ENCODE assay signal across 8 mouse cellular contexts in the genomic region with DNA sequence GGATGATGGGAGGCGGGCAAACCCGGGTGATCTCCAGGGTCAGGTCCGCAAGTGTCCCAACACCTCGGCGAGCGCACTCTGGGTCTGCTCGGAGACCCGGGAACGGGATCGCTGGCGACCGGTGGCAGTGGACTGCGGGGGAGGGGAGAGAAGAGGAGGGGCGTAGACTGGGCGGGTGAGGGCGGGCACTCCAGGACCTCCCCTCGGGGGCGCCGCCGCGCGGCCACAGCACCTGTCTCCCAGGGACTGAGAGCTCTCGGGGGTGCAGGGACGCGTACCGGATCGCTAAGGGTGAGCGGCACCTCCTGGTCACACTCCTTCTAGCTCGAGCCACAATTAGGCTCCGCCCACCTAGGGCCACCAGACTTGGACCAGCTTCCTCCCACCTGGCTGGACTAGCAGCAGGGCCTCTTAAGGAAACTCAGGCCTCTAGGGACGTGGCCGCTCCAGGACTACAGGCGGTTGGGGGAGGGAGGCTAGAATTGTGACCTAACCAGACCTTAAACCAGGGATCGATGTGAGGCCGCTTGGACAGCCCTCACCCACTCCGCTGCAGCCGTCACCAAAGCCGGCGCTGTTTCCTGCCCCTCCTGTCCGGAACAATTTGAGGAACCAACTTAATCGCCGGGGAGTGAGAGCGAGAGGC. TPM values are rescaled to one million over a fixed set of nuclear protein-coding genes. Genes with fewer than 3 reads are reported as not detected.
DNase-seq lines count a peak whose midpoint lies in the region; ATAC-seq and TF ChIP-seq lines count a peak whose summit lies in the region.

A gene (minus strand): TSS at position 140 of the 646 bp plus-strand sequence.

- H3K4me1 ChIP-seq in bone marrow macrophage, adult 2 months (ENCODE audit: control insufficient read depth, insufficient read depth, low read length), result peaks cover 2% of the 10 kb centered on the region; the same call in 1 of the 2 replicates
- peaks cover 6% of the 10 kb centered on the region; the same call in 1 of the 2 replicates for H3K4me1 ChIP-seq in forebrain, embryonic 11.5 days (replicated peaks; ENCODE audit: control insufficient read depth, insufficient read depth, low read length)
- H3K4me1 ChIP-seq in heart, embryonic 16.5 days (ENCODE audit: control insufficient read depth, insufficient read depth, low read length), result peaks cover 4% of the 10 kb centered on the region; the same call in 1 of the 2 replicates
- H3K4me1 ChIP-seq in lung, embryonic 14.5 days (ENCODE audit: insufficient read depth), result no peaks in the 10 kb centered on the region; the same call in 1 of the 2 replicates
- H3K4me1 ChIP-seq in neural tube, embryonic 14.5 days (ENCODE audit: control insufficient read depth, insufficient read depth, low read length), result 0 out of 2 replicates have a peak, but pooled peaks cover 2% of the 10 kb centered on the region

- under 1% methylated on average over 42 of the region's 43 CpGs for WGBS in forebrain, embryonic 11.5 days
- WGBS in heart, embryonic 16.5 days, result under 1% methylated on average over 40 of the region's 43 CpGs
- WGBS in lung, embryonic 14.5 days, result under 1% methylated on average over 43 of the region's 43 CpGs
- WGBS in neural tube, embryonic 14.5 days, result under 1% methylated on average over 22 of the region's 43 CpGs

- ATAC-seq in forebrain, embryonic 11.5 days (replicated peaks; ENCODE audit: low FRiP score), result peak; percentile 86
- ATAC-seq in heart, embryonic 16.5 days (replicated peaks; ENCODE audit: extremely low read depth, insufficient read depth, low FRiP score), result peak; percentile 88
- peak; percentile 91 for ATAC-seq in lung, embryonic 14.5 days (ENCODE audit: insufficient read depth)
- ATAC-seq in neural tube, embryonic 14.5 days (ENCODE audit: low read depth), result peak; percentile 63

- no peaks in the 10 kb centered on the region for H3K9me3 ChIP-seq in forebrain, embryonic 11.5 days (ENCODE audit: control insufficient read depth, low read length)
- no peaks in the 10 kb centered on the region for H3K9me3 ChIP-seq in heart, embryonic 16.5 days (replicated peaks; ENCODE audit: control insufficient read depth, low read length)
- H3K9me3 ChIP-seq in lung, embryonic 14.5 days (ENCODE audit: low read depth, low read length), result no peaks in the 10 kb centered on the region
- no peaks in the 10 kb centered on the region for H3K9me3 ChIP-seq in neural tube, embryonic 14.5 days (ENCODE audit: control insufficient read depth, low read length)

- peak within 1 kb of the TSS; percentile 98 for H3K4me2 ChIP-seq in forebrain, embryonic 11.5 days (ENCODE audit: low read depth, low read length, severe bottlenecking)
- H3K4me2 ChIP-seq in heart, embryonic 16.5 days (ENCODE audit: low read depth, low read length), result peak within 1 kb of the TSS; percentile 98
- H3K4me2 ChIP-seq in lung, embryonic 14.5 days, result peak within 1 kb of the TSS; percentile 97
- H3K4me2 ChIP-seq in neural tube, embryonic 14.5 days (ENCODE audit: low read depth, low read length), result peak within 1 kb of the TSS; percentile 99

- no peaks in the 10 kb centered on the region; the same call in 1 of the 2 replicates for H3K27me3 ChIP-seq in forebrain, embryonic 11.5 days (ENCODE audit: control insufficient read depth, insufficient read depth, low read length)
- H3K27me3 ChIP-seq in heart, embryonic 16.5 days (ENCODE audit: control insufficient read depth, insufficient read depth, low read length), result peaks cover 2% of the 10 kb centered on the region; the same call in 1 of the 2 replicates
- H3K27me3 ChIP-seq in lung, embryonic 14.5 days (ENCODE audit: insufficient read depth, low read length), result peaks cover 11% of the 10 kb centered on the region
- H3K27me3 ChIP-seq in neural tube, embryonic 14.5 days (ENCODE audit: control insufficient read depth, insufficient read depth, low read length), result peaks cover 12% of the 10 kb centered on the region

- peak within 1 kb of the TSS; percentile 82 for H3K4me3 ChIP-seq in bone marrow macrophage, adult 2 months (ENCODE audit: insufficient read depth, low read length)
- peak within 1 kb of the TSS; percentile 69 for H3K4me3 ChIP-seq in forebrain, embryonic 11.5 days (ENCODE audit: low read depth, low read length)
- H3K4me3 ChIP-seq in heart, embryonic 16.5 days (ENCODE audit: low read length), result peak within 1 kb of the TSS; percentile 81
- peak within 1 kb of the TSS; percentile 70 for H3K4me3 ChIP-seq in lung, embryonic 14.5 days (ENCODE audit: low read depth, low read length)
- H3K4me3 ChIP-seq in neural tube, embryonic 14.5 days (ENCODE audit: low read depth, low read length), result peak within 1 kb of the TSS; percentile 58

- H3K36me3 ChIP-seq in forebrain, embryonic 11.5 days (ENCODE audit: control insufficient read depth, insufficient read depth, low read length), result no peaks in the 10 kb centered on the region
- no peaks in the 10 kb centered on the region for H3K36me3 ChIP-seq in heart, embryonic 16.5 days (ENCODE audit: control insufficient read depth, insufficient read depth)
- H3K36me3 ChIP-seq in lung, embryonic 14.5 days (ENCODE audit: insufficient read depth), result no peaks in the 10 kb centered on the region
- no peaks in the 10 kb centered on the region for H3K36me3 ChIP-seq in neural tube, embryonic 14.5 days (ENCODE audit: control insufficient read depth, insufficient read depth, low read length)

- TF ChIP-seq POLR2A in bone marrow macrophage, adult 2 months (IDR thresholded peaks at IDR 0.05; ENCODE audit: borderline replicate concordance, low read depth, low read length), result no peak

- peak; percentile 4 to 15 for DNase-seq in CD8-positive naive resting alpha-beta T cell, adult 2 months (ENCODE audit: low read depth in 2 of 2, low spot score in 2 of 2)
- DNase-seq in forebrain, embryonic 11.5 days (ENCODE audit: low spot score), result peak; percentile 84
- peak; percentile 91 for DNase-seq in kidney, postnatal 14 days
- DNase-seq in lung, embryonic 14.5 days, result peak; percentile 80
- DNase-seq in testis, postnatal 14 days (ENCODE audit: low spot score), result peak; percentile 45

- TF ChIP-seq CTCF in bone marrow macrophage, adult 2 months (IDR thresholded peaks at IDR 0.05; ENCODE audit: low read depth, low read length), result no peak
- peak; percentile 45 for TF ChIP-seq CTCF in lung, embryonic 14.5 days (IDR thresholded peaks at IDR 0.05; ENCODE audit: low read depth)

- H3K9ac ChIP-seq in forebrain, embryonic 11.5 days (ENCODE audit: low read length), result peak within 1 kb of the TSS; percentile 74
- peak within 1 kb of the TSS; percentile 81 for H3K9ac ChIP-seq in heart, embryonic 16.5 days (ENCODE audit: low read length)
- H3K9ac ChIP-seq in lung, embryonic 14.5 days, result peak within 1 kb of the TSS; percentile 66
- peak within 1 kb of the TSS; percentile 57 for H3K9ac ChIP-seq in neural tube, embryonic 14.5 days (replicated peaks; ENCODE audit: low read depth, low read length)

- H3K27ac ChIP-seq in bone marrow macrophage, adult 2 months (ENCODE audit: insufficient read depth, low read depth, low read length), result no peak within 1 kb of the TSS
- H3K27ac ChIP-seq in forebrain, embryonic 11.5 days (ENCODE audit: low read depth, low read length), result no peak within 1 kb of the TSS
- H3K27ac ChIP-seq in heart, embryonic 16.5 days (ENCODE audit: low read length), result peak within 1 kb of the TSS; percentile 58
- peak within 1 kb of the TSS; percentile 84 for H3K27ac ChIP-seq in lung, embryonic 14.5 days (ENCODE audit: low read depth)
- H3K27ac ChIP-seq in neural tube, embryonic 14.5 days (ENCODE audit: low read depth, low read length), result no peak within 1 kb of the TSS

RNA-seq across cellular contexts. Expression of the gene that starts here (rescaled TPM):
- 0.85 and 1.7 TPM in 2 replicates for polyA plus RNA-seq in bone marrow macrophage, adult 2 months (2012; ENCODE audit: insufficient read depth, insufficient read length, missing spikeins)
- polyA plus RNA-seq in forebrain, embryonic 11.5 days (2014; fragmentation: Nextera tagmentation; extraction: Ambion mirVana), result 19.1 and 21.2 TPM in 2 replicates
- 16.0 and 25.0 TPM in 2 replicates for polyA plus RNA-seq in heart, embryonic 16.5 days (2015; fragmentation: Nextera tagmentation; extraction: Ambion mirVana)
- polyA plus RNA-seq in lung, embryonic 14.5 days (2014; fragmentation: Nextera tagmentation; extraction: Ambion mirVana), result 75.4 and 81.5 TPM in 2 replicates
- 8.1 and 12.5 TPM in 2 replicates for polyA plus RNA-seq in neural tube, embryonic 14.5 days (2014; fragmentation: Nextera tagmentation; extraction: Ambion mirVana)

Comparison
In these comparisons a context has a peak if more than half of its experiments do, and no peak if none do; other contexts are left out.
1. DNase-seq: peak in every context shown above with its lines; median percentile 91 in kidney, postnatal 14 days; 84 in forebrain, embryonic 11.5 days; 80 in lung, embryonic 14.5 days; 45 in testis, postnatal 14 days; 10 in CD8-positive naive resting alpha-beta T cell, adult 2 months.
2. H3K27ac ChIP-seq: peak in heart, embryonic 16.5 days (single experiment) and lung, embryonic 14.5 days (single experiment); none in bone marrow macrophage, adult 2 months (single experiment), forebrain, embryonic 11.5 days (single experiment) and neural tube, embryonic 14.5 days (single experiment).
3. Peak in every context shown above with its lines, with median percentiles within 50 percentile points of each other: H3K4me3 ChIP-seq, ATAC-seq, H3K4me2 ChIP-seq and H3K9ac ChIP-seq.